Mouse (Mus musculus): ENCODE results near the gene Ramp2. TPM values are rescaled to one million over a fixed set of nuclear protein-coding genes. Genes with fewer than 3 reads are reported as not detected.

Ramp2 gene
- 10 to 100 TPM; 30.1 to 31.0 TPM for total RNA-seq (2021)
- long read RNA-seq, experiment 1, transcript Ramp2-204 (4 exons, 1,178 nt): major isoform, 20 of 25 reads
- long read RNA-seq, experiment 1, partial matches to known transcripts: 1 of 25 reads
- long read RNA-seq, experiment 1, other reads (novel, unspliced or antisense): 2 of 25 reads
- long read RNA-seq, experiment 2, transcript Ramp2-204 (4 exons, 1,178 nt): major isoform, 17 of 18 reads
- long read RNA-seq, experiment 2, partial matches to known transcripts: 0 of 18 reads
- long read RNA-seq, experiment 2, other reads (novel, unspliced or antisense): 0 of 18 reads

DNA sequence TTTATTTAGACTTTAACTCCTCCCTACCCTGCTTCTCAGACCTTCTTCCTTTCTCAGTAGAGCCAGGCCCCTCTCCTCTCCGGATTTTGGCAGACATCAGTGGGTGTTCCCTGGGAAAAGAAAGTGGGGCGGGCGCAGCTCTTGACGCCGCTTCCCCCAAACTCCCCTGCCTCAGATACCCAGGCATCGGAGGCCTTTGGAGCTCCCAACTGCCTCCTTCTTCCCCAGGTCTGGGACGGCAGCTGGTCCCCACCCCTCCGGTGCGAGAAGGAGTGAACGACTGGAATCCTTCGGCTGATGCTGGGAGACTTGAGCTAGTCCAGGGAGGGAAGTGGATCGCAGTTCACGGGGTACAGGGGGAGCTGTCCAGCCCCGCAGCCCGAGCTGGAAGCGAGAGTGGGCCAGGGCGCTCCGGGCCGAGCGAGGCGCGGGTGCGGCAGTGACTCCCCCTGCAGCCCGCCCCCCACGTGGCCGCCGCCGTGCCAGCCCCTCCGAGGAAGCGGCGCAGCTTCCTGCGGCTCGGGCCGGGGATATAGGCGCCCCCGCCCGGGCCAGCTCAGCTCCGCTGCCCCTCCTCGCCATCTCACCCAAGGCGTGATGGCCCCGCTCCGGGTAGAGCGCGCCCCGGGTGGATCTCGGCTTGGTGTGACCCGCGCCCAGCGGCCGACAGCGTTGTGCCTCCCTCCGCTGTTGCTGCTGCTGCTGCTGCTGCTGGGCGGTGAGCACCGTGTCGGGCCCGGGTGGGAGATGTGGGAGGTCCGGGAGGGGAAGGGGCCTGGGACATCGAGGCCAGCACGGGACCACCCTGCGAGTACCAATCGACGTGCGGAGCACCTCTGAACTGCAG lies at the start of gene Ramp2:
Ramp2 (plus strand) TSS at position 174 of the 847 bp plus-strand sequence.
- DNase-seq (ENCODE audit: low spot score): peak; percentile 66

DNA sequence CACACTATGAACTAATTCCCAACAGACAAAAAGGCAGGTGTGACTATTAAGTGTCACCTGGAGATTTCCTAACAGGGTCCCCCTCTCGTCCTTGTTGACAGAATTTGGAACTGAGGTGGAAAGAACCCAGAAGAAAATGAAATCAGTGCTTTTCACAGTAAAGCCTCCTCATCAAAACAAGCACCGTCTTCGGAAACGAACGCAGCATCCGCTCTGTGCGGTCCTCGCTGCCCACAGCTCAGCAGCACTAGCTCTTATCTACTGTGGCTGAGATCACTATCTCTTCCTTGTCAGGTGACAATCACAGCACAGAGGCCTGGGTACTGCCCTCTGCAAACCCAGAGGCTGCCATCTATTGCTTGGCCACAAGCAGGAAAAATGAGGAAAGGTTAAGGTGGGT lies 49.7 kb upstream of the Ramp2 start:
- DNase-seq (ENCODE audit: low spot score): no peak

DNA sequence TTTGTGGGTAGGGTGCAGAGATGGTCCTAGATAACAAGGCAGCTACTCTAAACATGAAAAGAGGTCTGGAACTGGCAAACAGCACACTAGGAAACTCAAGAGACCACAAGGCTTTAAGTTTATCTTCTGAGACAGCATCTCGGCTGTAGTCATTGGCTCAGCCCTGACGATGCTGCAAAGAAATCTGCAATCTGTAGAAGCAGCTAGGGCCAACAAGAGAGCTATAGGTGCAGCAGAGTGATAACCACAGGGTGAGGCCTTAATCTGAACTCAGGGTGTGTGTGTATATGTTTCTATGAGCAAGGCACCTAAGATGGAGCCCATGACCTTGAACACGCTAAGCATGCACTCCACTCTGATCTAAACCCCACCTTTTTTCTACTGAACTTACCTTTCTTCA lies 46.3 kb upstream of the Ramp2 start:
- no peak for DNase-seq (ENCODE audit: low spot score)

DNA sequence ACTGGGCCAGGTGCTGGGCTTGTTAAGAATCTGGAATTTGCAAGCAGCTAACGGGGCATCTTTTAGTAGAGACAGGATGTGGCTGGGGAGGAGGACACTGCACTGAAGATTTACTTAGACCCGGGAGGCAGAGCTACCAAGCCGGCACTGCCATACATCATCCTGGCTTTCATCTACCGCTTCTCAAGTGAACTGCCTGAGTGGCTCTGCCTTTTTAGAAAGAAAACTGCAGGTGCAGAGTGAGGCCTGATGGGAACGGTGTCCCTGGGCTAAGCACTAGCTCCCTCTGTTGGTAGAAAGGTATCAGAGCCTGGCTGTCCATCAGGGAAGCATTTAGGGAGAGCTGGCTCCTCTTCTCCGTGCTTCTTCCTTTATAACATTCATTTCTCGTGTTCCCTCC lies 44.8 kb upstream of the Ramp2 start:
- no peak for DNase-seq (ENCODE audit: low spot score)

DNA sequence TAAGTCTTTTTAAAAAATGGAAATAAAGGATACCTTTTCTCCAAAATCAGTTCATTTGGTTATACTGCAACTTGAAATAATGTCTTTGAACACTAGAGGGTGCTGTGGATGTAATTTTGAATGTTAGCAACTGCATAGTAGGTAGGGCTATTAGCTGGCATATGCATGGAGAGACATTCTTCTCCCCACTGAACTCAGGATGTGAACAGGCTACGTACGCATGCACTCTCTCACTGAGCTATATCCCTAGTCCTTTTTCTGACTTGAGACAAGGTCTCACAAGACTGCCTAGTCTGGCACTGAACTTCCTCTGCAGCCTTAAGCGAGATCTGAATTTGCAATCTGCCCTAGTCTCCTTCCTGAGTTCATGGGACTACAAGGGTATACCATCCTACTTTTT lies 33.9 kb upstream of the Ramp2 start:
- peak; percentile 76 for DNase-seq (ENCODE audit: low spot score)

DNA sequence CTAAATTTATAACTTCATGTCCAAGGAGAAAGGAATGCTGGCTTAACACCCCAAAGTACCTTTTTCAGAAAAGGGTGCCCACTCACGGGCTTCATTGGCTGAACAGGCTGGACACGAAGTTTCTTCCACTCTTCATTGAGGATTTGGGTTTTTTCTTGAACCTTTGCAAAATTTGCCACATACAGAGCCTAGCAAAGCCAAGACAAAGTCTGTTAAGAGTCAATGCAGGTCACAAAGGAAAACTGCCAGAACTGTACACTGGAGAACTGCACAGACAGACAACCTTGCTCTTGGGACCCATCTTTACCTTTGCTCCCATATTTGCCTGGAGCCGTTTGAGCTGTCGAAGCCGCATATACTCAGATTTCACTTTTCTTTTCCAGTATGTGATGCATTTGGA lies 28.9 kb upstream of the Ramp2 start:
- DNase-seq (ENCODE audit: low spot score): no peak

DNA sequence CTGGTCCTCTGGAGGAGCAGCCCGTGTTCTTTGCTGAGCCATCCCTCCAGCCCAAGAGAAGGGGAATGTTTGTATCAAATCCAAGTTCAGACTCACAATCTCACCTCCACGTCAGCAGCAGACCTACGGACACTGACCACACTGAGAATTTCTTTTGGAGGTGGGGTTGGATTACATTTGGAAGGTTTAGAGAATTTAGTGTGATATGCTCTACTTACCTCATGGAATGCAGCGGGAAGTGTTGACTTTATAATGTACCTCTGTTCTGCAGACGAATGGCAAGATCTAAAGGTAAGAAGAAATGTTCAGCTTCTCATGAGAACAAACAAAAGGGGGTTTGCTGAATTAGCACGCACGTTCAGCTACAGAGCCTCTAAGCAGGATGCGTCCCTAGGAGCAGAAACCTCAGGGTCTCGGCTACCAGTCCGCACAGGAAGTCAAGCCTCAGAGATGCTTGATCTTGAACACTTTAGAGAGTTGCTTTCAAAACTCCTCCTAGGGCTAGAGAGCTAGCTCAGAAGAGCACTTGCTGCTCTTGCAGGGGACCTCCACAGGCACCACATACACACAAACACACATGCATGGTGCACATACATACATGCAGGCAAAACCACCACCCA lies 27.3 kb upstream of the Ramp2 start:
- no peak for DNase-seq (ENCODE audit: low spot score)

DNA sequence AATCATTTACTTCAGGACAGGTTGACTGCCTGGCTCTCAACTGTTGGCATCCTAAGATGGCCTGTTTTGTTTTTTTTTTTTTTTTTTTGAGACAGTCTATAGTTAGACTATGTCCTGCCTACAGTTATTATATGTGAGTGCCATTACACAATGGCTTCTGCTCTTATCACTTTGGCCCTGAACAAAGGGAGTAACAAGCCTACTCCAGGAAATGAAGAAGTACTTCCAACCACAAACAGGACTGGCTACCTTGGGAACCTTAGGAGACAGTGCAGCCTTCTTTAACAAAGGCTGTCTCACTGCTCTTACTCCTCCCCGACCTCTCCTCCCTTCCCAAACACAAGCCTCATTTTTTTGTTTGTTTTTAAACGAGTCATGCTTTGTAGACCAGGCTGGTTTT lies 25.0 kb upstream of the Ramp2 start:
- no peak for DNase-seq (ENCODE audit: low spot score)

DNA sequence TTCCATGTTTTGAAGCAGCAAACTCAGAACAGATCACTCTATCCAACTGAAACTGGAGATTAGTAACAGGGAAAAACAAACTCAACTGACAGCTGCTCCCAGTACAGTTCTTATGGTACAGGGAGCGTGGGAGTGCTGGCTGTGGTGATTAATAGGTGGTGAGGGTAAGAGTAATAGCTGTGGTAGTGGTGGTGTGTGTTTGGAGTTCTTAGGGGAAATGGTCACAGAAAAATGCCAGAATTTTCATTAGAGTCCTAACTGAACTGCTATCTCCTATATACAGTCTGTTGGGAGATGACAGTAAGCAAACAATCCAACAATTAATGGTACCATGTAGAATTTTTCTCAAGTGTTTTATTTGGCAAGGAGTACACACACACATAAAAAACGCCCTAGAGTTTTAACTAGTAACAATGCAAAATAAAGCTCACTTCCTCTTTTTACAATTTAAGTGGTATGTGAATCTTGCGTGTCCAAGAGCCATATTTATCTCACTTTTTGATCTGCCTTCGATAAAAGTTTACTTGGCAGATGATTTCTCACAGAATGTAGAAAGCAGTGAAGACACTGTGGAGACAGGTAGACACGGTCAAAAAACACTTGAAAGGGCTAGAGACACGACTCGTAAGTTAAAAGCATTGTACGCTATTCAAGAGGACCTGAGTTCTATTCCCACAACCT lies 24.4 kb upstream of the Ramp2 start:
- no peak for DNase-seq (ENCODE audit: low spot score)

DNA sequence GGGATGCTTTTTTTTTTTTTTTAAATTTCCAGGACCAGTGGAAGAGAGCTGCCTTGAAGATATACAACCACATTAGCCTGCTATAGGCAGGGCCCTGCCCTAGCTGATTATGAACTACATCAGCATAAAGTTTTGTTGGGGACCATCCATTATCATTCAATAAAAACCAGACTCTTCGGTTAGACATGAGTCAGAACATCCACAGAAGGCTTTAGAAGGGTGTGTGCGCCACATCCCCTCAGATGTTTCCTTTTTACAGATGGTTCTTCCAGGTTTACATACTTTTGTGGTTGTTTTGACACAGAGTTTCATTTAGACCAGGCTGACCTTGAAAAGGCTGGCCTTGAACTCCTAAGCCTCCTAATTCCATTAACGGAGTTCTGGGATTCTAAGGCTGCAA lies 21.5 kb upstream of the Ramp2 start:
- no peak for DNase-seq (ENCODE audit: low spot score)

DNA sequence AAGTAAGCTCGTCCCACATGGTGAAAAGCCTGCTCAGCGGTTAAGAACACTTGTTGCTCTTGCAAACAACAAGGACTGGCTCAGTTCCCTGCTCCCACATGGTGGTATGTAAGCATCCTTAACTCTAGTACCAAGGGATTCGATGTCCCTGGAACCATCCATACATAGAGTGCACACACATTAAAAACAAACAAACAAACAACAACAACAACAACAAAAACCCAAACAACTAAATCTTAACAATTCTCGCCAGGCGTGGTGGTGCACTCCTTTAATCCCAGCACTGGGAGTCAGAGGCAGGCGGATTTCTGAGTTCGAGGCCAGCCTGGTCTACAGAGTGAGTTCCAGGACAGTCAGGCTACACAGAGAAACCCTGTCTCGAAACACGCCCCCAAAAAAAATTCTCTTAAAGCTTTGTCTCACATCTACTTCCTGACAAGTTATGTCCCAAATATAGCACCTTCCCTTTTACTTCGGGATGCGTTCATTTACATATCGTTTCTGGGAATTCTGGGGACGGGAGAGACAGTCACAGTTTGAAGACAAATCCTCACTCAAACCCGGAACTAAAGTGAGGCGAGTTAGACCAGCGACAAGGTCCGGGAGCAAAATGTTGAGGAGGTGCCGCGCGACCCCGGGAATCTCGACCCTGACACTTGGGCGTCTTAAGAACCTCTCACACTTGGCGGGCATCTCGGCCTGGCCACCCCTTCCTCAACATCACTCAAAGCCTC lies 20.3 kb upstream of the Ramp2 start:
- no peak for DNase-seq (ENCODE audit: low spot score)

DNA sequence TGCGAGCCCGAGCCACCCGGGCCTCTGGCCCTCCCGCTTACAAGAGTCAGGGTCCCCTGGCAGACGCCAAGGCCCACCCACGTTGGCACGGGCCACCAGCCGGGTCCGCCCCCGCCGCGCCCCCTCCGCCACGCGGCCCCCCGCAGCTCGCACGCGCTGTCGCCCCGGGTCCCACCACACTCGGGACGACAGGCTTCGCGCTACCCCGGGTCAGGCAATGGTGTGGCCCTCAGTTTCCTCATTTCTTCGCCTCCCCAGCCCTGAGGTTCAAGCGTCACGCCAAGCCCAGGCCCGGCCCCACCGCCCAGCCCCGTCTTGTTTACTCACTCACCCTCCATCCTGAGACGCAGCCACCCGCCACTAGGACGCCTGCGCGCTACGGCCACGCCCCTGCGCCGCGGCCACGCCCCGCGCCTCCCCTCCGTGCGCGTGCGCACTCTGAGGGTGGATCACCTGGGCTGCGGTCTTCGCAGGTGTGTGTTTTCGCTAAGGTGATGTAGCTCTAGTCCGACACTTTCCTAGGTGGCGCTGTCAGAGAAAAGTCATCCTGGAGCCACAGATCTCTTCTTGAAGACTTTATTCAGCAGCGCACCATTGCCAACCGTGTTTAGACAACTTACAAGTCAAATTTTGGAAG lies 19.6 kb upstream of the Ramp2 start, which contains the start of gene Ezh1:
Ezh1 (minus strand) TSS at position 399 of the 637 bp plus-strand sequence.
- DNase-seq (ENCODE audit: low spot score): peak; percentile 90

DNA sequence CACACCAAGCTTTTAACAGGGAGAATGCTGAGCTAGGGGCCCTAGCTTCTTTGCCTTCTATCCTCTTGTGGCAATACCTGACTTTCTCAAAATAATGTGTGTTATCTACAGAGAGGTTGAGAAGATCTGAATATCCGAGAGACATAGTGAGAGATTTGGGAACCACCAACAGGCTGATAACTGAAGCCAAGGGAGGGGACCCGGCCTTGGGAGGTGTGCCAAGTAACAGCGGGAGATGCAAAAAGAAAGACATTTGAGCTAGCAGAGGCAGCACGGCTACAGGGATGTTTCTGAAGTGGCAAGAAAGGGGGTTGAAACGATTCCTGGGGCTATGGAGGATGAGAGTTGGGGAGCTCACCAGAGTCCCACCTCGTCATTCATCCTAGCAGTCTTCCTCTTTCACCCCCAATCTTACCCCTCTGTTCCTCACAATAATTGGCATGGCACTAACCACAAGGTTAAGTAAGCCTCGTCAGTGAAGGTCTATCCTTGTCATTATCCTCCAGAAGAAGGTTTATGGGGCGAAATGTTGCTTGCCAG lies 16.4 kb upstream of the Ramp2 start:
- peak; percentile 64 for DNase-seq (ENCODE audit: low spot score)

DNA sequence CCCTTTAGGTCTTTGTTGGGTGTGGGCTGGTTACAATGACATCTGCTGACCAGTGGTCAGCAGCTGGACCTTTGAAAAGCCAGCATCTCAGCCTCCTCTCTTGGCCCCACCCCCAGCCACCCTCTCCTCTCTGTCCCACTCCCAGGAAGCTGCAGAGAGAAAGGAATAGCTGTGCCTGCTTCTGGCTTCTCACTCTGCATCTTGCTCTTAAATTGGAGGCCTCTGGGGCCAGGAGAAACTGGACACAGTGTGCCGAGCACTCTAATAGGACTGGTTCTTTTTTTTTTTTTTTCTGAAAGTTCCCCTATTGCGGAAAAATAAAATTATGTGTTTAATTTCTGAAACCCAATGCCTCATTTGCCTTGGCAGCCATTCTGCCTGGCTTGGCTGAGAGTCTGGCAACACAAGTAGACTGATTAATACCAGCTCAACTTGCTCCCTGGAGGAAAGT lies 15.7 kb upstream of the Ramp2 start:
- peak; percentile 75 for DNase-seq (ENCODE audit: low spot score)

DNA sequence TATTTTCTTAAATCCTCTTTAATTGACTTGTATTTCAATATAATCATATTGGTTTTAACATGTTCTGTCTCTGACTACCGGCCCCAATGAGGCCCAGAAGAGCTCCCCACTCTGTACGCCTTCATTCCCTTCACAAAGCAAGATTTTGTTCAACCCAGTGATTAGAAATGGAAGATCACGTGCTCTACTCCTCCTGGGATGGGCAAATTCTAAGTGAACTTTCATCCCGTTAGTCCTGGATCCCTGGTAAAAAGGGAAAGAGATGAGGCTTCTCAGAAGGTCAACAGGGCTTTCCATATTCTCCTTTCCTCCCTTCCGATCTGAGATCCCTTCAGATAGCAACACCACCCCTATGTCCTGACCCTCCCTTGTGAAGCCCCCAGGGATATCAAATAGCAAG lies 15.3 kb upstream of the Ramp2 start:
- DNase-seq (ENCODE audit: low spot score): no peak

DNA sequence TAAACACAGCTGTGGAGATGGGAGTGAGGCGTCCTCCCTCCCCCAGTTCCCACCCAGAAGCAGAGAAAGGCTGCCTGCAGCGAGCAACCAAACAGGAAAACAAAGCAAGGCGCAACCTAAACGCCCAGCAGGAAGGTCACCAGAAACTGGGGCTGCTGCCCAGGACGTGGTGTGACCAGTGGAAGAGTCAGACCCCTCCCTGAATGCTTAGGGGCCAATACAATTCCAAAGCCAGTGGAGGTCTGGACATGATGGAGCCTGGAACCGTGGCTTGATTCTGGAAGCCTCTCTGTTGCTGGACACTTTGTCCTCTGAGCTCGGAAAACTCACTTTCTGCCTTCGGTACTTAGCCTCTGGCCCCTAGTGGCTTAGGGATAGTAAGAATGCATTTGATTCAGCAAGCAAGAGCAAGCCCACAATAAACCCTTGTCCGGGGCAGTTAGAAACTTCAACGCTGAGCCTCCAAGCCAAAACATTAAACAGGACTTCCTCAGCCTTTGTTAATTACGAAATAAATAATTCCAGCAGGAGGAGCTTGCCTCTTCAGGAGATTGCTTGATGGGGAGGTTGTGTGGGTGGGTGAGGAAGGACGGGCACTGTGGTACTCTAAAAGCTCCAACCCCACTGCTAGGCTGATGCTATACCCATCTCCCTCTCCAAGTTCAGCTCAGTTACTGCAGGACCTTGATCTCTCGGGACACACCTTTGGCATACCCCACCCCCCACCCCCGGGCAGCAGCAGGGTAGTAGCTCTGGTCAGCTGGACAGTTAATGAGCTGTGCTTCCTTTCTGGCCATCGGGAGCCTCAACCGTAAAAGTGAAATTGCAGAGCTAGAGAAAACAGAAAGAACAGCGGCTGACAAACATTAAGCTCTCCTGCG lies 14.6 kb upstream of the Ramp2 start:
- peak; percentile 86 for DNase-seq (ENCODE audit: low spot score)

DNA sequence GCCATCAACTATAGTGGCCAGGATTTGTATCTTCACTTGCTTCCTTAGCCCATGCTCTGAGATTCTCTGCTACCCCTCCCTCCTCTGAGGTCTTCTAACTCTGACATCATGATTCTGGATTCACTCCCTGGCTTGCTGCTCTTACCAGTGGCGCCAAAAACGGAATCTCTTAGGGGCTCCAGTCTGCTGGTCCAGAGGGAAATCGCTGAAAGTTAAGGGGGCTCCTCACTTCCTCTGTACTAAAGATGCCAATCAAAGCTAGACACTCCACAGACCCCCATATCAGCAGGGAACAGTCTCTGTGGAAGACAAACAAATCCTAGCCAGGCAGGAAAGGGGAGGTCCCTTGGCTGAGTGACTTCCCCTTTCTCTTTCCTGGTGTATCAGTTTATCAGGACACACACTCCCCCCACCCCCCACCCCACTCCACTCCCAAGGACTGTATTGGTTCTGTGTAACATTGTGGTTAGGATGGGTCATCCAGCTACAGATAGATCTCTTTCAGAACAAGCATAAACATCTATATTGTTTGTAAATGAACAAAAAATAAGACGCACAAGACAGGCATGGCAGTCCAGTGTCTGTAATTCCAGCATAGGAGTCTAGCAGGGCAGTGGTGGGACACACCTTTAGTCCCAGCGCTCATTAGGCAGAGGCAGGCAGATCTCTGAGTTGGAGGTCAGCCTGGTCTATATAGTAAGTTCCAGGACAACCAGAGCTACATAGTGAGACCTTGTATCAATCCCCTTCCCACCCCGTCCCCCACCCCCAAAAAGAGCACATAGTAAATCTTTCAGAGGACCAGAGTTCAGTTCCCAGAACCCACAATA lies 13.6 kb upstream of the Ramp2 start:
- peak; percentile 65 for DNase-seq (ENCODE audit: low spot score)

DNA sequence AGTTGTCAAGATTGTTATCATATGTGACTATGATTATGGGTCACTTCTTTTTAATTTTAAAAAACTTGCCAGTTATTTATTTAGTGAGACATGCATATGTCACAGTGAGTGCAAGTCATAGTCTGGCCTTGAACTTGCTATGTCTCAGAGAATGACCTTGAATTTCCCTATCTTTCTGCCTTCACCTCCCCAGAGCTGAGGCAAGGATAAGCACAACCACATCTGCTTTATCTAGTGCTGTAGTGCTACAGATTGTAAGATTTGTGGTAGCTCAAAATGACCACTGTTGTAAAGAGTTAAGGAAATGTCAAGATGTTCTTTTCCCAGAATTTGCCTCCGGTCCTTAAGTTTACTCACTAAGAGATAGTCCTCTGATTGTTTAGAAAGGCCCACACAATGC lies 12.6 kb upstream of the Ramp2 start:
- no peak for DNase-seq (ENCODE audit: low spot score)

All from gastrocnemius, adult 18-20 months (tissue).